Mouse (Mus musculus): ENCODE results near the gene Ube2r2.
A peak's percentile ranks its signal among the peaks of the same experiment; 100 is the strongest.

The Ube2r2 gene

GRCm38 (mm10) chr4:41179825-41180725 is 44.5 kb downstream of the Ube2r2 start:
- DNase-seq (ENCODE audit: low spot score in 2 of 2), result no peak

- no peak for DNase-seq (ENCODE audit: low spot score in 2 of 2)
Measured at GRCm38 (mm10) chr4:41189809-41190208, 54.3 kb downstream of the Ube2r2 start.

- no peak for DNase-seq (ENCODE audit: low spot score in 2 of 2)
Measured at GRCm38 (mm10) chr4:41192544-41193512, 57.3 kb downstream of the Ube2r2 start.

- no peak for DNase-seq (ENCODE audit: low spot score in 2 of 2)
Measured at GRCm38 (mm10) chr4:41195328-41195727, 59.8 kb downstream of the Ube2r2 start.

GRCm38 (mm10) chr4:41196861-41197610 is 61.5 kb downstream of the Ube2r2 start:
- DNase-seq (ENCODE audit: low spot score in 2 of 2), result no peak

- DNase-seq (ENCODE audit: low spot score in 2 of 2), result no peak
Measured at GRCm38 (mm10) chr4:41202135-41202534, 66.6 kb downstream of the Ube2r2 start.

- DNase-seq (ENCODE audit: low spot score in 2 of 2), result no peak
Measured at GRCm38 (mm10) chr4:41205751-41206150, 70.2 kb downstream of the Ube2r2 start.

- no peak for DNase-seq (ENCODE audit: low spot score in 2 of 2)
Measured at GRCm38 (mm10) chr4:41208050-41208449, 72.5 kb downstream of the Ube2r2 start.

- DNase-seq (ENCODE audit: low spot score in 2 of 2), result no peak
Measured at GRCm38 (mm10) chr4:41225412-41225811, 89.9 kb downstream of the Ube2r2 start.

GRCm38 (mm10) chr4:41226351-41226750 is 90.8 kb downstream of the Ube2r2 start:
- DNase-seq (ENCODE audit: low spot score in 2 of 2), result peak in 1 of 2 experiments; percentile 4

GRCm38 (mm10) chr4:41235621-41236020 is 100.1 kb downstream of the Ube2r2 start:
- no peak for DNase-seq (ENCODE audit: low spot score in 2 of 2)

GRCm38 (mm10) chr4:41240916-41241315 is 105.4 kb downstream of the Ube2r2 start:
- DNase-seq (ENCODE audit: low spot score in 2 of 2), result no peak

Measured in heart, adult 9 months (tissue).